Mouse (Mus musculus) heart, embryonic 16.5 days (tissue): ENCODE data around the gene Pla2g3. TPM values are rescaled to one million over a fixed set of nuclear protein-coding genes. Genes with fewer than 3 reads are reported as not detected.

Experiments
- ATAC-seq: fragments of 200-750 bp; cut with Nextera tagmentation; replicated peaks from 2 replicates; pipeline ENCODE4 v1.8.0; 2017; ENCODE audit warnings: moderate number of reproducible peaks; ENCODE audit not compliant: insufficient read depth, low FRiP score; ENCODE audit errors: extremely low read depth
- H3K27ac ChIP-seq: fragments of 300-500 bp; sonication (generic); 2 replicates; pipeline ENCODE4 v1.5.1; 2014; ENCODE audit warnings: mild to moderate bottlenecking, low read length, control low read depth, moderate library complexity
- H3K27me3 ChIP-seq: fragments of 300-500 bp; sonication (generic); 2 replicates; pipeline ENCODE4 v1.6.1; 2014; ENCODE audit warnings: low read length, mixed read lengths; ENCODE audit not compliant: control insufficient read depth, insufficient read depth
- H3K36me3 ChIP-seq: fragments of 300-500 bp; sonication (generic); 2 replicates; pipeline ENCODE4 v1.6.1; 2014; ENCODE audit not compliant: control insufficient read depth, insufficient read depth
- H3K4me1 ChIP-seq: fragments of 300-500 bp; sonication (generic); 2 replicates; pipeline ENCODE4 v1.6.1; 2014; ENCODE audit warnings: low read length, mixed read lengths; ENCODE audit not compliant: control insufficient read depth, insufficient read depth
- H3K4me2 ChIP-seq: fragments of 300-500 bp; sonication (generic); 2 replicates; pipeline ENCODE4 v1.6.1; 2014; ENCODE audit warnings: low read depth, mild to moderate bottlenecking, control low read depth, low read length
- H3K4me3 ChIP-seq: fragments of 300-500 bp; sonication (generic); 2 replicates; pipeline ENCODE4 v1.5.1; 2014; ENCODE audit warnings: mild to moderate bottlenecking, control low read depth, low read length
- H3K9ac ChIP-seq: fragments of 300-500 bp; sonication (generic); 2 replicates; pipeline ENCODE4 v1.6.1; 2014; ENCODE audit warnings: low read length, control low read depth
- H3K9me3 ChIP-seq: fragments of 300-500 bp; sonication (generic); replicated peaks from 2 replicates; pipeline ENCODE4 v1.6.1; 2016; ENCODE audit warnings: low read length; ENCODE audit not compliant: control insufficient read depth
- WGBS: fragments of 180-500 bp; shearing (Covaris S2); extraction: QIAGEN DNeasy Blood & Tissue Kit; methylation state at CpG from one replicate; pipeline ENCODE4 v1.1.7; 2014; 5-methylcytosine and 5-hydroxymethylcytosine counted together
- polyA plus RNA-seq: library from polyadenylated mRNA; unstranded; fragments of >200 nt; fragmentation: Nextera tagmentation; extraction: Ambion mirVana; gene quantifications from 2 replicates; pipeline ENCODE4 v1.2.1, GENCODE M21; 2015

Gene Pla2g3
- polyA plus RNA-seq, 1 experiment from 2014 or later = 0.20 TPM

DNA sequence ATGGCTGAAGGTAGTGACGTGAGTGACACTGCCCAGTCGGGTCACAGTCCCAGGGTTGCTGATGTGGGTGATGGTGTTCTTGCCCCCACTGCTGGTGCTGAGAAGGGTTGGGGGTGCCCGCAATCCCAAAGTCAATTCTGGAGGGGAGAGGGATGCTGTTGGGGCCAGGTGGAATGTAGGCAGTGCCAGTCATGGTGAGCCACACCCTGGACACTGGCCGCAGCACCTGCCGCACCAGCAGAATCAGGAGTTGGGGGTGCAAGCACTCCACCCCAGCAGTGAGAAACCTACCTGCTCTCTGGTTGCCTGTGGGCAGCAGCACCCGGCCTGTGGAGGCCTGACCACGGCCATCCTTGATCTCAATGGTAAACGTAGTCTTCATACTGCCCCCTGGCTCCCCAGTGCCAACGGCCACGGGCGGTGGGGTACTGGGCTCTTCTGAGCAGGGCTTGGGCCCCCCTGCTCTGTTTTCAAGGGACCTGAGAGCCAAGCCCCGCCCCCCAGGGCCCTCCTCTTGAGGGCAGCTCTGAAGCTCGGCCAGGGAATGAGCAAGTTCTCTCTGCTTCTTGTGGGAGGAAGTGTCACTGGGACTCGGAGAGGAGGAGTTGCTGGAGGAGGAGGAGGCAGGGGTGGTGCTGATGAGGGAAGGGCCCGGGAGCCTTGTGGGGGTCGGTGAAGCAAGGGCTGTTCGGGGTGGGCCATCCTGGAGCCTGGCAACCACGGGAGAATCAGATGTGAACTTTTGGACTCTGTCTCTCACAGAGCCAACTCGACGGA, 41.6 kb downstream of the Pla2g3 start:
- no peak for ATAC-seq
- no peak overlapping the region for H3K4me3 ChIP-seq
- H3K27ac ChIP-seq = no peak overlapping the region
- H3K9me3 ChIP-seq = no peaks in the 10 kb centered on the region
- H3K27me3 ChIP-seq = no peaks in the 10 kb centered on the region
- 78% methylated on average over 20 of the region's 20 CpGs for WGBS
- peaks cover 22% of the 10 kb centered on the region for H3K4me1 ChIP-seq
- H3K4me2 ChIP-seq = no peak overlapping the region
- peaks cover 71% of the 10 kb centered on the region for H3K36me3 ChIP-seq
- H3K9ac ChIP-seq = no peak overlapping the region

DNA sequence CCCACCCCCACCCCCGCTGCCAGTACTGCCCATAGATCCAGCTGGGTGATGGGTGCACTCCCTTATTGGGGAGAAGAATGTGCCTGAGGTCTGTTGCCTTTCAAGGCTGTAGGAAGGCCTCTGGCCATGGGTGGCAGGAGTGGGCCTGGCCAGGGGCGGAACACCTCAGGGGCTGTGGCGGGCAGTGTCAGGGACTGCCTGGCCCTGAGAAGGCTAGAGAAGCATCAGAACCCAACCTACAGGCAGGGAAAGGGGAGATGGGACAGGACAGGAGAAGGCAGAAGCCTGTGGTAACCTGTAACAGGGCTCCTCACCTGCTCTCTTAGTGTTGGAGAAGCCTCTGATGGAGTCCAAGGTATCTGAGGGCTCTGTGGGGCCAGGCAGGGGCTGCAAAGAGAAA, 42.6 kb downstream of the Pla2g3 start:
- peaks cover 65% of the 10 kb centered on the region for H3K36me3 ChIP-seq
- H3K27me3 ChIP-seq = no peaks in the 10 kb centered on the region
- H3K4me2 ChIP-seq = no peak overlapping the region
- WGBS = 88% methylated on average over 3 of the region's 3 CpGs
- no peak for ATAC-seq
- H3K27ac ChIP-seq = no peak overlapping the region
- peaks cover 27% of the 10 kb centered on the region for H3K4me1 ChIP-seq
- H3K9me3 ChIP-seq = no peaks in the 10 kb centered on the region
- no peak overlapping the region for H3K4me3 ChIP-seq
- no peak overlapping the region for H3K9ac ChIP-seq

- ATAC-seq = no peak
- peaks cover 57% of the 10 kb centered on the region for H3K36me3 ChIP-seq
- H3K9me3 ChIP-seq = no peaks in the 10 kb centered on the region
- 81% methylated on average over 6 of the region's 6 CpGs for WGBS
- no peak overlapping the region for H3K4me3 ChIP-seq
- no peak overlapping the region for H3K9ac ChIP-seq
- no peaks in the 10 kb centered on the region for H3K27me3 ChIP-seq
- H3K4me1 ChIP-seq = peaks cover 29% of the 10 kb centered on the region
- H3K27ac ChIP-seq = no peak overlapping the region
- no peak overlapping the region for H3K4me2 ChIP-seq
Observed at GRCm38 (mm10) chr11:3531634-3532033, 43.5 kb downstream of the Pla2g3 start.

DNA sequence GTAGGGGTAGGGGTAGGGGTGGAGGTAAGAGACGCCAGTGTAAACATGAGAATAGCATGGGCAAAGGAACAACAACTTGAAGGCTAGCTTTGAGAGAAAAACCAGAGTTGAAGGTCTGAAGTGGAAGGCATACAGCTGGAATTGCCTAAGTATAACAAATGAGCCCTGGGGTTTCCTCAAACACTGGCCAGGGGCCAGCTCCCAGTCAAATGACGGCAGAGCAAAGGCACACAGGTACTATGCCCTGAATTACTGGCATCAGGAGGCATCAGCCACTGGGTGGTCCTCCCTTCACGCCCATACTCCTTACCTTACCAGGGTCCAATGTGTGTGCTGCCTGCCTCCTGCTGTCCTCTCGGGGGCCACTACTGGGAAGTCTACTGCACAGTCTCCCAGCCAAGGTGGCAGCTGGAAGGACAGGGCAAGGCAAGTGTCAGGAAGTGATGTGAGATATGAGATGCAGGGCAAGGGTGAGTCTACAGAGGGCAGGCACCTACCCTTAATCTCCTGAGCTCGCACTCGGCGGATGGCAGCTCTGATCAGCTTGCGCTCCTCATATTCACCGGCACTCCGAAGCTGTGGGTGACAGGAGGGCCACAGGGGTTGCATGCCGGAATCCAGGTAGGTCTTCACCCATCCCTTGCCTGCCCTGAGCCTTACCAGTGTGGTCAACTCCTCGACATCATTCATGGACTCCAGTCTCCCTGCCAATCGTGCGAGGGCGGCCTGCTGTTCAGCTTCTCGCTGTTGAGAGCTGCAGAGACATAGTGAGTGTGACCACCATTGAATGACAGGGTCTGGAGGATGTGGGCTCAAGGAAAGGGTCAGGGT, 44.2 kb downstream of the Pla2g3 start:
- no peaks in the 10 kb centered on the region for H3K27me3 ChIP-seq
- H3K27ac ChIP-seq = no peak overlapping the region
- H3K4me1 ChIP-seq = peaks cover 29% of the 10 kb centered on the region
- peaks cover 52% of the 10 kb centered on the region for H3K36me3 ChIP-seq
- no peak overlapping the region for H3K4me2 ChIP-seq
- H3K9ac ChIP-seq = no peak overlapping the region
- H3K4me3 ChIP-seq = no peak overlapping the region
- no peaks in the 10 kb centered on the region for H3K9me3 ChIP-seq
- no peak for ATAC-seq
- WGBS = 86% methylated on average over 16 of the region's 16 CpGs

- Histone ChIP-seq H3K36me3 (peaks cover 46% of the 10 kb centered on the region), H3K27me3 (no peaks in the 10 kb centered on the region), H3K4me1 (peaks cover 31% of the 10 kb centered on the region), H3K9ac (no peak overlapping the region), H3K4me2 (no peak overlapping the region), H3K4me3 (no peak overlapping the region), H3K27ac (no peak overlapping the region), H3K9me3 (no peaks in the 10 kb centered on the region)
- ATAC-seq = no peak
- 87% methylated on average over 17 of the region's 17 CpGs for WGBS
Observed at GRCm38 (mm10) chr11:3533406-3533932, 45.4 kb downstream of the Pla2g3 start.

DNA sequence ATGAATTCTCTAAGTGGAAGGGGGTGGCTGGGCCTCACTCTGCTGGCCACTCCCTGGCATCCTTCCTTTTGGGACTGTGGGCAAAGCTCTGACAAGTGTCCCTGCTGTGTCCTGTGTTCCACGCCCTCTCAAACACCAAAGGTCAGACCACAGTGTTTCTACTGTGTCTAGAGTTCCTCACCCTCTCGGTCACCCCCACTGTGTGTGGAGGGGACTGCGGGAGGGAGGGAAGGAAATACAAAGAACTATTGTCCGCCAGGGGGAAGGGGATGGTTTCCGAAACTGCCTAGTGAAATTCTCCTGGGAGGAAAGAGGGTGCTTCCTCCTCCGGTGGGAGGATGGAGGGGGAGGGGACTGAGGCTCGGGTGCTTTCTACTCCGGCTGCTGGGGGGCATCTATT, 46.9 kb downstream of the Pla2g3 start:
- Histone ChIP-seq H3K4me3 (peak overlapping the region; percentile 83; the same call in 1 of the 2 replicates), H3K9me3 (no peaks in the 10 kb centered on the region), H3K36me3 (peaks cover 38% of the 10 kb centered on the region), H3K27me3 (no peaks in the 10 kb centered on the region), H3K9ac (peak overlapping the region; percentile 54), H3K27ac (peak overlapping the region; percentile 95), H3K4me1 (peaks cover 36% of the 10 kb centered on the region), H3K4me2 (peak overlapping the region; percentile 70)
- 17% methylated on average over 8 of the region's 8 CpGs for WGBS
- peak; percentile 1; the same call in 1 of the 2 replicates for ATAC-seq

DNA sequence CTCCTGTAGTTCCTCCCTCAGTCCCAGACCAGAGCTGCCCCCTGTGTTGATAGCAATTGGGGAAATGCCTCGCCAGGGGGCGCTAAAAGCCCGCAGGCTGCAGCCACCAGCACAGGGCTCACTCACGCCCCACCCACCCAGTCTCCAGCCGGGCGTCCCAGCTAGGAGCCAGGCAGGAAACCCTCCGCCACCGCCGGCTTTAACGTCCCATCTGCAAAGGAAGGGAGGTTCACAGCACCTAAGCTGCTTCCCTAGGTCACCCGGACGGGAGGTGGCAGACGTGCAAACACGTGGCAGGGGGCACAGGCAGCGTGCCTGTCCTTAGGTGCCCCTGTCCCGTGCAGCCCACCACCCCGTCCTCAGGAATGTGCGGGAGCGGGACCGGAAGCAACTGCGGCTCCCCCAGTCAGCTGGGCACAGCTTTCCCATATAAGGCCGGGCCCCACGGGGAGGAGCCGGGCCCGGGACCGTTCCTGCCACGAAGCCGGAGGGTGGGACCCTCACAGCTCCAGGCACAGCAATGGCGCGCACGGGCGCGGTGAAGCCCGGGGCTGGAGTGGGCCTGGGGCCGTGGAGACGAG, 47.4 kb downstream of the Pla2g3 start:
- Histone ChIP-seq H3K27me3 (no peaks in the 10 kb centered on the region), H3K9ac (peak overlapping the region; percentile 76), H3K4me1 (peaks cover 36% of the 10 kb centered on the region), H3K9me3 (no peaks in the 10 kb centered on the region), H3K4me3 (peak overlapping the region; percentile 83), H3K36me3 (peaks cover 34% of the 10 kb centered on the region), H3K4me2 (peak overlapping the region; percentile 70), H3K27ac (peak overlapping the region; percentile 95)
- under 1% methylated on average over 36 of the region's 36 CpGs for WGBS
- ATAC-seq = peak; percentile 82

GRCm38 (mm10) chr11:3536082-3536481, 48.0 kb downstream of the Pla2g3 start:
- Histone ChIP-seq H3K9ac (peak overlapping the region; percentile 76), H3K9me3 (no peaks in the 10 kb centered on the region), H3K27ac (peak overlapping the region; percentile 95), H3K27me3 (no peaks in the 10 kb centered on the region), H3K4me2 (peak overlapping the region; percentile 70), H3K4me1 (peaks cover 36% of the 10 kb centered on the region), H3K4me3 (peak overlapping the region; percentile 83), H3K36me3 (peaks cover 29% of the 10 kb centered on the region)
- no peak for ATAC-seq
- 25% methylated on average over 5 of the region's 5 CpGs for WGBS
